In the genomic region with DNA sequence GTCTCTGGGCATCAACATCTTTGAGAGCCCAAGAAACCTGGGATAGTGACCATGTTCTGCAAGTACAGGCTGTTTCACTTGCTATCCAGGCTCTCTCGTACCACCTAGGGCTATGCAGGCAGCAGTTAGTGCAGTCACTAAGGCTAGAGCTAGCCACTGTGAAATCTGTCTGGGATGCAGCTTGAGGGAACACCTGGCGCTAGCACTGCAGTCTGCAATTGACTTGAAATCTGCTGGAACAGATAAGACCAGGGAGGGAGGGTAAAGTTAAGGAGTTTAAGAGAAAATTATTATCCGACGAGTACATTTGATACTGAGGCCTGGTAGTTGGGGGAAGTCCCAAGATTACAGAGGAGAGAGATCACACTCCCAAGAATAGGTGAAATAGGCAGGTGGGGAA, we compare ENCODE assay signal across 25 mouse cellular contexts. TPM values are rescaled to one million over a fixed set of nuclear protein-coding genes. Genes with fewer than 3 reads are reported as not detected.
DNase-seq lines count a peak whose midpoint lies in the region; ATAC-seq and TF ChIP-seq lines count a peak whose summit lies in the region.
"Had no signal": no experiment of that assay in that cellular context is flagged by ENCODE, and none has a peak within 500 bp of the region (broad histone marks: within the 10 kb centered on the region; RNA-seq: fewer than 3 reads in every experiment).

No protein-coding gene starts in this region.

- no peak overlapping the region for H3K4me3 ChIP-seq in testis, adult 2 months (ENCODE audit: control insufficient read depth, low read depth, low read length)
- no peak overlapping the region for H3K4me3 ChIP-seq in liver, embryonic 15.5 days (replicated peaks)
- H3K4me3 ChIP-seq: embryonic facial prominence, embryonic 10.5 days; embryonic facial prominence, embryonic 13.5 days; erythroblast, embryonic 14.5 days; forebrain, embryonic 12.5 days; gastrocnemius, adult 2 months; hindbrain, embryonic 13.5 days had no signal

- DNase-seq in testis, postnatal 10 days (ENCODE audit: low spot score) = no peak
- DNase-seq in kidney, adult 18-20 months = no peak
- no peak for DNase-seq in kidney, postnatal 14 days
- DNase-seq: adrenal gland, adult 8-10 months; adrenal gland, postnatal 25 days; cerebellum, adult 11-12 months; cerebellum, adult 8-10 months; cerebellum, postnatal 10 days; cerebellum, postnatal 36 days; embryo, embryonic 11 days; gastrocnemius, adult 2 months; gastrocnemius, postnatal 14 days had no signal

- H3K36me3 ChIP-seq in testis, adult 2 months (ENCODE audit: control insufficient read depth, insufficient read depth, low read length) = no peaks in the 10 kb centered on the region; the same call in 1 of the 2 replicates
- H3K36me3 ChIP-seq in liver, embryonic 15.5 days (replicated peaks) = peaks cover 5% of the 10 kb centered on the region; the same call in 1 of the 2 replicates

- H3K9me3 ChIP-seq in liver, embryonic 15.5 days (replicated peaks) = no peaks in the 10 kb centered on the region
- H3K9me3 ChIP-seq: embryonic facial prominence, embryonic 13.5 days had no signal

- no peak for TF ChIP-seq CTCF in testis, adult 2 months (IDR thresholded peaks at IDR 0.05; ENCODE audit: control insufficient read depth, insufficient read depth, insufficient replicate concordance, low read depth, low read length)

- no peak overlapping the region for H3K9ac ChIP-seq in liver, embryonic 15.5 days
- H3K9ac ChIP-seq: embryonic facial prominence, embryonic 13.5 days; forebrain, embryonic 12.5 days; hindbrain, embryonic 13.5 days had no signal

- no peak overlapping the region for H3K4me2 ChIP-seq in liver, embryonic 15.5 days
- H3K4me2 ChIP-seq: embryonic facial prominence, embryonic 13.5 days; forebrain, embryonic 12.5 days; heart, embryonic 11.5 days; hindbrain, embryonic 13.5 days had no signal

- peak; percentile 42; the same call in 1 of the 2 replicates for ATAC-seq in liver, embryonic 15.5 days (ENCODE audit: insufficient read depth)
- peak; percentile 89 for ATAC-seq in megakaryocyte-erythroid progenitor cell, adult 5-6 weeks (replicated peaks; ENCODE audit: low FRiP score, low TSS enrichment, poor library complexity, severe bottlenecking)
- ATAC-seq: activated CD4-positive, CD25-positive, alpha-beta regulatory T cell, adult 4 months; CD4-positive, CD25-positive, alpha-beta regulatory T cell, adult 4 months; forebrain, embryonic 16.5 days; hindbrain, embryonic 16.5 days had no signal

- no peaks in the 10 kb centered on the region for H3K27me3 ChIP-seq in testis, adult 2 months (ENCODE audit: control insufficient read depth, insufficient read depth, low read length)
- H3K27me3 ChIP-seq in liver, embryonic 15.5 days = no peaks in the 10 kb centered on the region
- H3K27me3 ChIP-seq: embryonic facial prominence, embryonic 13.5 days; forebrain, embryonic 12.5 days; hindbrain, embryonic 13.5 days had no signal

- peak overlapping the region; percentile 32; the same call in 1 of the 2 replicates for H3K27ac ChIP-seq in testis, adult 2 months (ENCODE audit: control insufficient read depth, insufficient read depth, low read depth, low read length)
- no peak overlapping the region for H3K27ac ChIP-seq in liver, embryonic 15.5 days (replicated peaks)
- H3K27ac ChIP-seq: embryonic facial prominence, embryonic 10.5 days; embryonic facial prominence, embryonic 13.5 days; forebrain, embryonic 12.5 days; gastrocnemius, adult 2 months; hindbrain, embryonic 13.5 days had no signal

- WGBS in liver, embryonic 15.5 days (ENCODE audit: insufficient replicate concordance) = 50% methylated on average over 4 of the region's 4 CpGs

- H3K4me1 ChIP-seq in testis, adult 2 months (ENCODE audit: control insufficient read depth, insufficient read depth, low read length) = no peaks in the 10 kb centered on the region
- no peaks in the 10 kb centered on the region for H3K4me1 ChIP-seq in liver, embryonic 15.5 days (replicated peaks)
- H3K4me1 ChIP-seq: embryonic facial prominence, embryonic 10.5 days; embryonic facial prominence, embryonic 13.5 days; forebrain, embryonic 12.5 days; hindbrain, embryonic 13.5 days had no signal

- no peak for TF ChIP-seq POLR2A in testis, adult 2 months (IDR thresholded peaks at IDR 0.05; ENCODE audit: control insufficient read depth, low read depth, low read length)

RNA-seq across cellular contexts. Expression of a gene that starts 20.1 kb away (rescaled TPM):
- polyA plus RNA-seq in testis, adult 2 months (2012; rRNA removed) = 13.2 and 13.5 TPM in 2 replicates
- polyA plus RNA-seq in liver, embryonic 15.5 days (2015; fragmentation: Nextera tagmentation; extraction: Ambion mirVana) = 24.4 and 28.7 TPM in 2 replicates
- 11.3 and 17.3 TPM in 2 replicates for total RNA-seq in megakaryocyte-erythroid progenitor cell, adult 5-6 weeks (2014; fragmentation: Nextera tagmentation)
- total RNA-seq in megakaryocyte-erythroid progenitor cell, adult 5-6 weeks (2017) = 39.0 and 66.1 TPM in 2 replicates
